Comparison of ENCODE assay signal across 10 mouse cellular contexts in genomic region chr9:68829903-68830302, GRCm38 (mm10).
DNase-seq lines count a peak whose midpoint lies in the region; ATAC-seq and TF ChIP-seq lines count a peak whose summit lies in the region.
"Had no signal": no experiment of that assay in that cellular context is flagged by ENCODE, and none has a peak within 500 bp of the region (broad histone marks: within the 10 kb centered on the region; RNA-seq: fewer than 3 reads in every experiment).

No protein-coding gene starts in this region.

- no peak overlapping the region for H3K27ac ChIP-seq in kidney, adult 2 months (ENCODE audit: insufficient read depth, low read depth, low read length)
- H3K27ac ChIP-seq in kidney, embryonic 16.5 days (ENCODE audit: low read length), result no peak overlapping the region
- H3K27ac ChIP-seq in spleen, adult 2 months (ENCODE audit: insufficient read depth, low read length), result no peak overlapping the region
- no peak overlapping the region for H3K27ac ChIP-seq in stomach, postnatal 0 days (replicated peaks)
- H3K27ac ChIP-seq: embryonic facial prominence, embryonic 10.5 days; macrophage had no signal

- no peak for ATAC-seq in kidney, embryonic 16.5 days (ENCODE audit: low FRiP score, low TSS enrichment)
- ATAC-seq in stomach, postnatal 0 days (ENCODE audit: low FRiP score, low TSS enrichment), result no peak

- H3K27me3 ChIP-seq in kidney, adult 2 months (replicated peaks; ENCODE audit: control insufficient read depth, insufficient read depth, low read length), result no peaks in the 10 kb centered on the region
- no peaks in the 10 kb centered on the region for H3K27me3 ChIP-seq in kidney, embryonic 16.5 days (ENCODE audit: insufficient read depth, low read length)
- H3K27me3 ChIP-seq in spleen, adult 2 months (ENCODE audit: control insufficient read depth, insufficient read depth, low read length), result no peaks in the 10 kb centered on the region
- no peaks in the 10 kb centered on the region for H3K27me3 ChIP-seq in stomach, postnatal 0 days (ENCODE audit: control insufficient read depth, insufficient read depth, low read length)

- no peak for TF ChIP-seq POLR2A in kidney, adult 2 months (IDR thresholded peaks at IDR 0.05; ENCODE audit: low read depth, low read length)
- no peak for TF ChIP-seq POLR2A in spleen, adult 2 months (IDR thresholded peaks at IDR 0.05; ENCODE audit: low read depth, low read length)

- H3K9ac ChIP-seq in kidney, embryonic 16.5 days (replicated peaks; ENCODE audit: low read length), result no peak overlapping the region
- H3K9ac ChIP-seq in stomach, postnatal 0 days (ENCODE audit: low read length), result no peak overlapping the region

- WGBS in kidney, adult 2 months, result 32% methylated on average over 4 of the region's 4 CpGs
- 72% methylated on average over 4 of the region's 4 CpGs for WGBS in kidney, embryonic 16.5 days
- WGBS in spleen, adult 2 months, result 34% methylated on average over 4 of the region's 4 CpGs
- 73% methylated on average over 4 of the region's 4 CpGs for WGBS in stomach, postnatal 0 days

- peak; percentile 68 for TF ChIP-seq CTCF in kidney, adult 2 months (conservative IDR thresholded peaks at IDR 0.05; ENCODE audit: insufficient read depth, insufficient read length, low read depth, low read length)
- TF ChIP-seq CTCF in spleen, adult 2 months (IDR thresholded peaks at IDR 0.05; ENCODE audit: extremely low read depth, insufficient read depth, insufficient read length, insufficient replicate concordance), result peak; percentile 24; the same call in 1 of the 2 replicates
- TF ChIP-seq CTCF in stomach, postnatal 0 days (IDR thresholded peaks at IDR 0.05; ENCODE audit: low read depth), result peak; percentile 60

- no peaks in the 10 kb centered on the region for H3K9me3 ChIP-seq in kidney, embryonic 16.5 days (ENCODE audit: low read length)
- no peaks in the 10 kb centered on the region for H3K9me3 ChIP-seq in stomach, postnatal 0 days (ENCODE audit: control insufficient read depth, low read length)
- H3K9me3 ChIP-seq: embryonic facial prominence, embryonic 10.5 days had no signal

- DNase-seq in cerebellum, adult 11 months, result peak; percentile 20
- DNase-seq in cerebellum, adult 9-11 months, result no peak
- peak; percentile 37 for DNase-seq in kidney, adult 2 months
- no peak for DNase-seq in spleen, adult 2 months (ENCODE audit: low read depth in 1 of 2, low spot score in 2 of 2)
- no peak for DNase-seq in spleen, postnatal 36 days (ENCODE audit: low spot score in 2 of 2)
- DNase-seq in stomach, postnatal 0 days (ENCODE audit: low spot score), result no peak
- DNase-seq in adrenal gland, postnatal 10 days, result no peak

- TF ChIP-seq EP300 in stomach, postnatal 0 days (optimal IDR thresholded peaks at IDR 0.05), result no peak

- no peaks in the 10 kb centered on the region for H3K36me3 ChIP-seq in kidney, adult 2 months (ENCODE audit: control insufficient read depth, insufficient read depth, low read length)
- no peaks in the 10 kb centered on the region for H3K36me3 ChIP-seq in kidney, embryonic 16.5 days (ENCODE audit: insufficient read depth, low read length)
- H3K36me3 ChIP-seq in spleen, adult 2 months (ENCODE audit: control insufficient read depth, insufficient read depth, low read length), result no peaks in the 10 kb centered on the region
- H3K36me3 ChIP-seq in stomach, postnatal 0 days (ENCODE audit: control insufficient read depth, insufficient read depth, low read length), result no peaks in the 10 kb centered on the region
- H3K36me3 ChIP-seq: embryonic facial prominence, embryonic 10.5 days had no signal

- no peak overlapping the region for H3K4me3 ChIP-seq in kidney, adult 2 months (ENCODE audit: insufficient read depth, low read depth, low read length)
- H3K4me3 ChIP-seq in kidney, embryonic 16.5 days (ENCODE audit: low read length), result no peak overlapping the region
- H3K4me3 ChIP-seq in spleen, adult 2 months (ENCODE audit: extremely low read depth, insufficient read depth, insufficient read length), result no peak overlapping the region
- no peak overlapping the region for H3K4me3 ChIP-seq in stomach, postnatal 0 days (ENCODE audit: low read depth, low read length)
- H3K4me3 ChIP-seq: embryonic facial prominence, embryonic 10.5 days had no signal

- no peak overlapping the region for H3K4me2 ChIP-seq in kidney, embryonic 16.5 days (replicated peaks; ENCODE audit: low read depth, low read length)
- H3K4me2 ChIP-seq in stomach, postnatal 0 days (replicated peaks; ENCODE audit: low read depth), result no peak overlapping the region

- H3K4me1 ChIP-seq in kidney, adult 2 months (ENCODE audit: control insufficient read depth, insufficient read depth, low read length), result peaks cover 8% of the 10 kb centered on the region; the same call in 1 of the 2 replicates
- peaks cover 12% of the 10 kb centered on the region for H3K4me1 ChIP-seq in kidney, embryonic 16.5 days (ENCODE audit: insufficient read depth, low read length)
- H3K4me1 ChIP-seq in spleen, adult 2 months (ENCODE audit: control insufficient read depth, insufficient read depth, insufficient read length), result no peaks in the 10 kb centered on the region
- H3K4me1 ChIP-seq in stomach, postnatal 0 days (replicated peaks; ENCODE audit: control insufficient read depth, insufficient read depth), result no peaks in the 10 kb centered on the region

Comparison
In these comparisons a context has a peak if more than half of its experiments do, and no peak if none do; other contexts are left out.
1. DNase-seq: peak in cerebellum, adult 11 months (single experiment) and kidney, adult 2 months (single experiment); none in cerebellum, adult 9-11 months (single experiment), spleen, adult 2 months (0 of 2), spleen, postnatal 36 days (0 of 2), stomach, postnatal 0 days (single experiment) and adrenal gland, postnatal 10 days (single experiment).
2. Peak in every context shown above with its lines, with median percentiles within 50 percentile points of each other: CTCF ChIP-seq.